Mouse (Mus musculus) layer of hippocampus, adult 2 months (tissue): Measurements from ENCODE around the gene Slc35f4. TPM values are rescaled to one million over a fixed set of nuclear protein-coding genes. Genes with fewer than 3 reads are reported as not detected.

Source experiments
- DNase-seq, 2 experiments: peaks; one replicate each; pipeline ENCODE4 v3.0.0; 2022; ENCODE audit warnings: low spot score in 2 of 2
- H3K27ac ChIP-seq: fragments of 200-600 bp; 2 replicates; pipeline ENCODE4 v1.8.1; 2022
- H3K4me3 ChIP-seq: fragments of 200-600 bp; 2 replicates; pipeline ENCODE4 v1.8.1; 2022; ENCODE audit warnings: mild to moderate bottlenecking
- CTCF ChIP-seq: fragments of 200-600 bp; conservative IDR thresholded peaks from 2 replicates; pipeline ENCODE4 v1.8.1; 2022; ENCODE audit warnings: antibody characterized with exemption, mild to moderate bottlenecking, moderate library complexity
- total RNA-seq, 2 experiments: library from RNA; stranded (reverse); gene quantifications; 2 replicates each; pipeline ENCODE4 v1.2.3; 2021

Gene Slc35f4
- total RNA-seq, 2 experiments from 2014 or later: 13.9 to 16.3 TPM

DNA sequence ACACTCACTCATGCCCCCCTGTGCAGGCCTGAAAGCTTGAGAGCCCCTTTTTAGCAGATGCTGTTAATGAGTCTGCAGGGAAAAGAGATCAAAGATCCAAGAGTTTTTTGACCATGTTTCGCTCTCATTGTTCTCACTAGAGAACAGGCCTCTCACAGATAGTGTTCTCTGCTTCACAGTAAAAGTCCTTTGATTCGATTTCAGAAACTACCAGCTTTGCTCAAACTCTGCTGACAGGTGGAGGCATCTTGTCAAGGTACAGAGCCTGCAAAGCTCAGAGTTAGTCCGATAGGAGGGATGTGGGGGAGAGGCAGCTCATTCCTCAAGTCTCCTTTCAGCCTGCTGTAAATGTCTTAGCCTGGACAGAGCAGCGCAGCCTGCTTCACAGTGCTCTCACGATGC is 209.4 kb downstream of the Slc35f4 start:
- no peak overlapping the region for H3K4me3 ChIP-seq
- no peak overlapping the region for H3K27ac ChIP-seq
- no peak for DNase-seq
- no peak for TF ChIP-seq CTCF

DNA sequence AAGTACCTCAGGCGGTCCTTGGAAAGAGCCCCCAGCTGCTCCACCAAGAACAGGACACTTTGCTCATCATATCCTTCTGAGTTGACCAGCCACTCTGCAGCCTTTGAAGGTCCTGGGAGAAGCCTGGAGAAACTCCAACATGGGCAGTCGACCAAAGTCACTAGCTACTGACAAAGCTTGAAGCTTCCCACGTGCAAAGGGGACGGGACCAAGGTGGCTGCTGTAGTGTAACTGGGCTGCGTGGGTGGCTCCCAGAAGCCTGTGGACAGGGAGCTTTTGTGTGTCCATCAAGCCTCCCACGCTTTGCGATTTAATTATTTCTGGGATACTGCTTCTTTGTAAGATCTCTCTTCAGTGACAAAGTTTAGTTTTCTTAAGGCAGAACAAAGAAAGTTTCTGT is 211.9 kb downstream of the Slc35f4 start:
- H3K4me3 ChIP-seq: no peak overlapping the region
- no peak for TF ChIP-seq CTCF
- no peak for DNase-seq
- no peak overlapping the region for H3K27ac ChIP-seq

DNA sequence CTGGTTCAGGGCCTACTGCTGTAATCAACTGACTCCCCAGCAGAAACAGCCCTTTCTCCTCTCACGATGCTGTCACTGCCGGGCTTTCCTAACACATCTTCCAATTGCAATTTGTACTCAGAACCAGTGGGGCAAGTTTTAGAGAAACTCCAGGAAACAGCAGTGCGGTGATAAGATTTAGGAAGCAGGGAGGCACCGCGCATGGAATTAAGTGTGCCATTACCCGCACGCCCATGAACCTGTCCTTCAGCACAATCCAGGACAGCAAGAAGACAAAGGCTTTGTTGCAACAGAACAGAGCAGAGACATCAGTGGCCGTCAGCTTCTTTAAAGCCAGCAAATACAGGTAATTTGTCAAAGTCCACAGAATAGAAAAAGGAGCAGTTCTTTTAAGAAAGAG is 212.5 kb downstream of the Slc35f4 start:
- DNase-seq: no peak
- no peak for TF ChIP-seq CTCF
- Histone ChIP-seq H3K4me3 (no peak overlapping the region), H3K27ac (no peak overlapping the region)

DNA sequence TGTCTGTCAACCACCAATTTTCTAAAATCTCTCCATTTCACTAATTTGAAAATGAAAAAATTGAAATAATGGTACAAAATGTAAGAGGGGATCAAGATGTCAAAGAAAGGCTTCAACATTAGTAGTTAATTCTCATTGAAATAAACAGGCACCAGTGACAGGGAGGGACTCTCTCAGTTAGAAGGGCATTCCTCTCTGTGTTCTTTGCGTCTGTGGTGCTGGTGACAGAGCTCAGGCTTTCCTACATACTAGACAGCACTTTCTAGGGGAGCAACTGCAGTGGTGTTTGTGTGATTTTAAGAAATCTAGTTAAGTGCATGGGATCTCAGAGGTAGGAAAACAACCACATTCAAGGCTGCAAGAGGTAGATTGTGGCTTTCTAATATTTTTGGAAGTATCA is 214.3 kb downstream of the Slc35f4 start:
- no peak overlapping the region for H3K27ac ChIP-seq

DNA sequence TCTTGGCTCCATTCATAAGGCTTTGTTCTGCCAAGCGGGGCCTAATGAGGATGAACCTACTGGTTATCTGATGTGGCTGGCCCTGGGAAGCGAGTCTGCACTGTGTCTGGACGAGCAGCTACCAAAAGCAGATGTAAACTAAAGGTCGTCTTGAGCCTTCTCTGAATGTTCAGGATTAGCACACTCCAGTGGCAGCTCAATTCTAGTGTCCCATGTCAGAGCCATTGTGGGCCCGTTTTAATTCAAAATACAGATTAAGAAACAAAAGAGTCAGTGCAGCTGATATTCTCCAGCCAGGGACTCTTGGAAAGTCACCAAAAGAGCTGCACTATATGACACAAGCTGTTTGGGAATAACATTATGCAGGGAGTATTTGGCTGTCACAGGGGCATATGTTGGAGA is 214.8 kb downstream of the Slc35f4 start:
- Histone ChIP-seq H3K27ac (no peak overlapping the region), H3K4me3 (no peak overlapping the region)
- TF ChIP-seq CTCF: no peak
- peak in 1 of 2 experiments; percentile 13 for DNase-seq

More for the DNA sequence above, 214.3 kb downstream of the Slc35f4 start:
- H3K4me3 ChIP-seq: no peak overlapping the region
- no peak for TF ChIP-seq CTCF
- DNase-seq: no peak

DNA sequence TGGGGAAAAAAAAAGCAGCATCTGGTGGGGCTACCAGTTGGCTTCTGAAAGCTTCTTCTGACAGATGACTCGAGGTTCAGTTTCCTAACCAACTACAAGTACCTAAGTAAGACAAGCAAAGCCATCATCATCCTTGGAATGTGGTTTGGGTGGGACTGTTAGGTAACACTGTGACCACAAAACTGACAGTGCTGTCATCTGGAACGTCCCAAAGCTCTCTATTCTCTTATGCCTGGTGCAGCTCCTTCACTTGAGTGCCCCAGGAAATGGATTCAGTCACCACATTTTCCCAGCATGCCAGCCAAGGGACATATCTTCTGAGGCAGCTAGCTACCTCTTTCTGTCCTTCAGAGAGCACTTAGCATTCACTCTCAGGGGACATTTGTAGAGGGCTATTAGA is 216.2 kb downstream of the Slc35f4 start:
- no peak overlapping the region for H3K4me3 ChIP-seq
- no peak overlapping the region for H3K27ac ChIP-seq
- no peak for DNase-seq
- TF ChIP-seq CTCF: no peak

DNA sequence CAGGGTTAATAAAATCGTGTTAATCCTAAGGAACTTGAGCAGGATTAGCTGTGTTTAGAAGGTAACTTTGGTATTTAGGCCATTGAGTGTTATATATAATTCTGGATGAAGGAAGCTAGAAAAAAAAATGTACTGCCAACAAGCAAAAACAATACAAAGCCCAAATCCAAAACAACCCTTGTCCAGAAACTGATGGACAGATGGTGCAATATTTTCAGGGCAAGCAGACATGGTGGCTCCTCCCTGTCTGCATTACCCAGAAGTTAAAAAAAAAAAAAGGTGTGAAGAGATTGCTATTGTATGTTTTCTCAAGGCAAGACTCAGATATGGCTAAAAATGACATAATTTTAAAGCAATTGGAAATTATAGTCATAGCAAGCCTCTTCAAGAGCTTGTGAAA is 217.3 kb downstream of the Slc35f4 start:
- no peak for TF ChIP-seq CTCF

DNA sequence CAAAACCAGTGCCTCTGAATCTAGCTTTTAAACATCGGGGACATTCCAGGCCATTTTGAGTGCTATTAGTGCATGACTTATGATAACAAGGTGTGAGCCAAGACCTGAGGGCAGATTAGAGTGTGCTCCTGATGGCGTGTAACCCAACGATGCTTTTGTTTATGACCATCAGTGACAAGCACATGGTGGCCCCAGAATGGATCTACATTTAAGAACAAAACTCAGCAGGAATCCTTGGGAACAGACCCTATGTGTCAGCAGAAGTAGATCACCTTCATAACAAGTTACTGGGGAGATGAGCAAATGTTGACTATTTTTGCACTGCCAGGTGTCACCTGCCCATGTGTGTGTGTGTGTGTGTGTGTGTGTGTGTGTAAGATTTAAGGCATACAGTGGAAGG is 218.0 kb downstream of the Slc35f4 start:
- H3K4me3 ChIP-seq: no peak overlapping the region
- no peak overlapping the region for H3K27ac ChIP-seq
- no peak for TF ChIP-seq CTCF
- no peak for DNase-seq

More for the DNA sequence above, 217.3 kb downstream of the Slc35f4 start:
- H3K27ac ChIP-seq: no peak overlapping the region
- no peak overlapping the region for H3K4me3 ChIP-seq
- no peak for DNase-seq

DNA sequence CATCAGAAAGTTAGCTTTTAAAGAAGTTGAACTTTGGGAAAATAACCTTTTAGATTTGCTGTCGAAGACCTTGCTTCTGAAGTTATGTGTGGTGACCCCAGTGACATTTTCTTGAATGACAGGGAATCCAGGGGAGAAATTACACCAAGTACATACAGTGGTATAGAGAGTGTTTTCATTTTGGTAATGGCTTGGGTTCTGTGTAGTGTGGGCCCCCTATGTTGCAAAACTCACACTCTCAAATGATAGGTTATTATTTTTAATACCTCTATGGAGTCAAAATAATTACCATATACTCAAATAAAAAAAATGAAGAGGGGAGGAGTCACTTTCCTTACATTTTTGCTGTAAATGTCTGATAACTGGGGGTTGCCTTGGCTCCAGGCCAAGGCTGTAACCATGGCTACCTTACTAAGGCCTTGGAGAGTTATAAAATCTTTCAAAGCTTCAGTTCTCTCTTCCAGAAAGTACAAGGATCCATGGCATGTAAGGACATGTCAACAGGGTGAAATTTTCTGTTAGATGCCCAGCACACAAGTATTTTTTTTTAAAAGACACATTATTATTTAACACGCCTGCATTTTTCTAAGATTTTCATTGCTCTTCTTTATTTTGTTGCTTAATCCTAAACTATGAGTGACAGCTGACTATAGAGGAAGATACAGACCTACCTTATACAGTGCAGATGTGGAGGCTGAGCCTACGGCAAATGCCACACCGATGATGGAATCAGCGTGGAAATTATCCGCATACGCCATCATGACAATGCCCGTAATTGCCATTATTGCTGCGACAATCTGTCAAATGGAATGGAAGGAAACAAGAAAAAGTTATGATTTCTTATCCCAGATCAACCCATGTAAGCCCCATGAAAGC is 220.1 kb downstream of the Slc35f4 start:
- Histone ChIP-seq H3K27ac (no peak overlapping the region), H3K4me3 (no peak overlapping the region)
- TF ChIP-seq CTCF: no peak
- no peak for DNase-seq

DNA sequence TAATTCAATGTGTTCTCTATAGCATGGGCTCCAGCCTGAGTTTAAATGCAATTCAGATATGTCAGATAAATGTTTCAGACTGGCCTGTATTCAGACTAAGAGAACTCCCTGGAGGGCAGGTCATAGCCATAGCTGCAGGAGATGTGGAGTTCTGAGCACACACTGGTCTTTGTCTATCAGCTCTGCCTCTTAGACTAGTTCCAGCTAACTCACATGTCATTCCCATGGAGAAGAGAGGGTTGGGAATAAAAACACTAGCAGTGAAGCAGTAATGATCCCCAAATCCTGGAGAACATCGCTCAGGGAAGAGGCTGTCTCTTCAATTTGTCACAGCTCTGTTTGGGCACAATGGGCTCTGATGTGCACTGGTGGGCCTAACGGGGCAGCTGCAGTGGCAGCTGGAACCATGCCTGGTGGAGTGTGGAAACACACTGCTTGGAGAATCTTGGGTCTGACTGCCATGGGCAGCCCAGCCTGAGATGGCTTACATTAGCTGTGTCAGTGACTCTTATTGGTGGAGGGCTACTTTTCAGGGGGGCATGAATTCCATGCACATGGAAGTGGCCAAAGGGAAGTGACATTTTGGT is 223.5 kb downstream of the Slc35f4 start:
- TF ChIP-seq CTCF: no peak
- Histone ChIP-seq H3K27ac (no peak overlapping the region), H3K4me3 (no peak overlapping the region)
- no peak for DNase-seq

DNA sequence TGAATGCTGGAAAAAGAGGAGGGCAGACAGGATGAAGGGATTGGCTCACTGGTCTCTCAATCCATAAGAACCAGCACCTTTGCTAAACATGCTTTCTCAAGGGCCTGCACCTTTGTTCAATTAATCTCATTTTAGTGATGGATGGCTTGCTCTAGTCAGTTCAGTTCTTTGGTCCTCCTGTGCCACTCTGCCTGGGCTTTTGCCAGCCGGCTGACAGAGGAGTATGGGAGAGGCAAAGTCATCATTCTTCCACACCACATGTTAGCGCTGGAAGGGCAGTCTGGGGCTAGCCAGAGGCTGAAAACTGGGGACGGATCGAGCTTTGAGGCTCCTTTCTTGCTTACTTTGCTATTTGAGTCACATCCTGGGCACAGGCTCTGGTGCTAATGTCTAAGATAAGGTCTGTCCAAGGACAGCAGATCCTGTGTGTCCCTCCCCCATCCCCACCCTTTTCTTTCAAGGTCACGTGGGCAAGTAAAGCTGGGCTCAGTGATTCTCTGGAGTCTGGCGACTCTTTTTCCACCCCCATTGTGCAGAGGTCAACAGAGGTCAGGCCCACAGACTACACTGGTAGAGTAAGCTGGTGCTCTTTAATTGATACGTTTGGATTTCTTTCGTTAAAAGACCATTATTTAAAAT is 224.7 kb downstream of the Slc35f4 start:
- H3K4me3 ChIP-seq: no peak overlapping the region
- no peak overlapping the region for H3K27ac ChIP-seq
- DNase-seq: no peak
- no peak for TF ChIP-seq CTCF

DNA sequence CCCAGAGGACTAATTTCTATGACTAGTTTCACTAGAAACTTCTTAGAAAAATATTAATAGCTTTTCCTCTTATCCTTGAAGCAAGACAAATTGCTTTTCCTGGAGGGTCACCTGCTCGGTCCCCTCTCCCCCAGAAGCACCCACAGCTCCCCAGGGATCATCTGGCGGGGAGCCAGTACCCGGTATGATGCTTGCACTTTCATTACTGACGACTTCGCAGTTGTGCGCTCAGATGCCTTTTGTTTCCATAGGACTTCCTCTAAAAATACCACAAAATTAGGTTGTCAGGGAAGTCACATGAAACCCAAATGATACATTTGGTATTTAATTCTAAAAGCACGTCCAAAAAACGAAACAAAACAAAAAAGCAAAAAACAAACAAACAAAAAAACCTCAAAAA is 225.5 kb downstream of the Slc35f4 start:
- DNase-seq: no peak
- no peak overlapping the region for H3K27ac ChIP-seq
- no peak overlapping the region for H3K4me3 ChIP-seq
- no peak for TF ChIP-seq CTCF

DNA sequence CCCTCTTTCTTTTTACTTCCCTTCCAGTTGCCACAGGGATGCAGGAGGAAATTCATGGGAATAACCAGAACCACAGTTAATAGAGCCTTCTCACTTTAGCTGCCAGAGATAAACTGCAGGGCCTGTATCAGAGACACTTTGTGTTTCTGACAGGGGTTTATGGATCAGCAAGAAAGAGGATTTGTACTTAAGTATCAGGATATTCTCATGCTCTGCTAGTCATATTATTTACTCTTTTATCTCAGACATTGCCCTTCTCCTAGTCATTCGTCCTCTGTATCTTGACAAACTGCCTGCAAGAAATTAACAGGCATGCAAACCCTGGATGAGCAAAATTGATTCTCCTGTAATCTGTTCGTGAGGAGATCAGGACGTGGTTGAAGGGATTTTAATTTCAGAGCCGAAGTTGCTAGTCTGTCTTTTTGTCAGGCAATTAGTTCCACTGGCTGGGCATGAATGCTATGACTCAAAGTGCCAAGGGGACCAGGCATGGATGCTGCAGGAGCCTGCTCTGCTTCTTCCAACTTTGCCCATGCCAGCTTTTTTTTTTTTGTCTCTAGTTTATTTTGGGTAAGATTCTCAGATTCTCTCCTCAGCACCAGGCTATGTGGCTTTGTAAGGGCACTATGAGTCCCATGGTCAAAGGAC is 231.9 kb downstream of the Slc35f4 start:
- TF ChIP-seq CTCF: no peak
- no peak for DNase-seq
- H3K4me3 ChIP-seq: no peak overlapping the region
- H3K27ac ChIP-seq: no peak overlapping the region
